Mouse (Mus musculus) MN1 (cell line): Measurements from ENCODE around the gene Erlin1.

Source experiments
- DNase-seq: peaks from one replicate; pipeline ENCODE4 v3.0.0-alpha.2; 2016; ENCODE audit warnings: low spot score

Gene Erlin1

DNA sequence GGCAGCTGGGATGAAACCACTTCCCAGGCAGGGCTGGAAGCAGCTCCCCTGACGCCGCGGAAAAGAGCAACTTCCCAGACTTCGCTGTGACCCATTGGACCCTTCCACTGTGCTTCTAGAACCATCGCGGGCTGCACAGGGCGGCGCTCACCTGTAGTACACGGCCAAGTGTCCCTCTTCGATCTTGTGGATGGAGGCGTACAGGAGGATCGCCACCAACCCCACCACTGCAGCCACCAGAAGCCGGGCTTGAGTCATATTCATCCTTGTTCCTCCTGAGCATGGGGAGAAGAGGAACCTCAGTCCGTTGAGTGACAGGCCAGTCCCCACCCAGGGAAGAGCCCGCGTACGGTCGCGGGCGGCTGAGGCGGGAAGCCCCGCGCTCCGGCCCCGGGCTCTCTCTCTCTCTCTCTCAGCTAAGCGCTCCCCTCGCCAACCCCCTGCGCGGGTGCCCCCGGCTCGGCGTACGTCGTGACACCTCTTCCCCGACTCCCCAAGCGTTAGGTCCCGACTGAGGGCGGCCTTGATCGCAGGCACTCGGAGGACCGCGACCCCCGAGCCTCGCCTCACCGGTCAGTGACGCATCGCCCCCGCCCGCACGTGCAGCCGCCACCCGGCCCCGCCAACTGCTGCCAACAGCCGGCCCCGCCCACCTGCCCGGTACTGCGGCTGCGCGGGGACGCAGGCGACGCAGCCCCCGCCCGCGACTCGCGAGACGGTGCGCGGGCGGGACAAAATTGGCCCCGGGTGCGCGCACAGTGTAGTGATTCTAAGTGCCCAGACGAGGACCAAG lies at the start of gene Erlin1:
Erlin1 (minus strand) TSS at position 665 of the 793 bp plus-strand sequence.
- DNase-seq, result peak; percentile 86

DNA sequence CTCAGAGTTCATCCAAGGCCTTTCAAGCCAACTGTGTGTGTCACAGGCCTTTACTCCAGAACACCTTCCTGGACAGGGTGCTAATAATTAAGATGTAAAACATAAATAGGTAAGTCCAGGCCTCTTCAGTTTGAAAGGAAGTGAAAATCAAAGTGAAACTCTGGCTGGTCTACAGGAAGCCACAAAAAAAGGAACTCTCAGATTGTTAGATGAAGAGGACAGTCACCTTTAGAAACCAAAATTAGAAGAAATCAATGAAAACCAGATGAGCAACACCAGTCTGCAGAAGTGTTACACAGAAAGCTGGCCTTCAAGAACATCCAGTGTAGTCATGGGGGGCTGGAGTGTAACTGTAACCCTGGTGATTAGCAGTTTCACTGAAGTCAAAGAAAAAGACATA lies 48.2 kb upstream of the Erlin1 start:
- no peak for DNase-seq

DNA sequence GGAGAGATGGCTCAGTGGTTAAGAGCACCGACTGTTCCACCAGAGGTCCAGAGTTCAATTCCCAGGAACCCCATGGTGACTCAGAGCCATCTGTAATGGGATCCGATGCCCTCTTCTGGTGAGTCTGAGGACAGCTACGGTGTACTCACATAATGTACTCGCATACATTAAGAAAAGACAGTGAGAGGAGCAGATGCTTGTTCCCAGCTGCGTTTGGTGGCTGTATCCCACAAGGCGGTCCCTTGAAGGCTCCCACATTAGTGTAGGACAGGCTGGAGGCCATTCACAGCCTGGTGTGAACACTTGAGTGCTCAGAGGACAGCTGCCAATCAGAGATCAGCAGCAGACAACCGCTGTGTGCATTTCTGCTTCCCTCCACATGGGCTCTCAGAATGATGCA lies 42.1 kb upstream of the Erlin1 start:
- DNase-seq, result no peak

DNA sequence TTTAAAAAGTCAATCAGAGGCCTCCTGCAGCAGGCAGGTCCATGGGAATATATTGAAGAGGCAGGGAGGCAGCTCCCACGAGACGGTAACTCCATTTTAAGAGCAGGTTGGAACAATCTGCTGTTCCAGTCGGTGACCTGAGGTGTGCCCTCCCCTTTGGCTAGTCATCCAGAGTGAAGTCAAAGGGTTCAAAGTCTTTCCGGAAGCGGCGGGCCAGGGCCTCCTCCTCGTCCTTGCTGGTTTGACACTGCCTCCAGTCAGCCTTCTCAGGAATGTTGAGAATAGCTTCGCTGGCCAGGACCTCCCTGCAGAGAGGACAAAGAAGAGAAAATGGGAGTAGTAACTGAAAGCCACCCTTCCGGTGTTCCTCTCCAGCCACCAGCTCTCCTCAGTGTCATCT lies 40.8 kb upstream of the Erlin1 start:
- no peak for DNase-seq

DNA sequence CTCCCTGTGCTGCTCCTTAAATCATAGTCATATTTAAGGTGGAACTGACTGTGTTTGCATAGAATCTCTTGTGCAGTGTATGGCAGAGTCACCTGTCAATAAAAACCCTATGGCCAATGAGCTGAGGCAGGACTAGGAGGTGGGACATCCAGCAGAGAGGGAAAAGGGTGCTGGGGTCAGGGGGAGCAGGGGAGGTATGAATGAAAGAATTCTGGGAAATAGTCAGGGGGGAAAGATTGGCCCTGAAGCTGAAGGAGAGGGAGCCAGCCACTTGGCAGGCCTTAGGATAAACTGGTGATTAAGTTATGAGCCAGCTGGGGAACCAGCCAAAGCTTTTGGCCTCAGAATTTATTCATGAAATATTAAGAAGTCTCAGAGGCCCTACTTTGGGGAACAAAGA lies 39.4 kb upstream of the Erlin1 start:
- DNase-seq, result no peak

DNA sequence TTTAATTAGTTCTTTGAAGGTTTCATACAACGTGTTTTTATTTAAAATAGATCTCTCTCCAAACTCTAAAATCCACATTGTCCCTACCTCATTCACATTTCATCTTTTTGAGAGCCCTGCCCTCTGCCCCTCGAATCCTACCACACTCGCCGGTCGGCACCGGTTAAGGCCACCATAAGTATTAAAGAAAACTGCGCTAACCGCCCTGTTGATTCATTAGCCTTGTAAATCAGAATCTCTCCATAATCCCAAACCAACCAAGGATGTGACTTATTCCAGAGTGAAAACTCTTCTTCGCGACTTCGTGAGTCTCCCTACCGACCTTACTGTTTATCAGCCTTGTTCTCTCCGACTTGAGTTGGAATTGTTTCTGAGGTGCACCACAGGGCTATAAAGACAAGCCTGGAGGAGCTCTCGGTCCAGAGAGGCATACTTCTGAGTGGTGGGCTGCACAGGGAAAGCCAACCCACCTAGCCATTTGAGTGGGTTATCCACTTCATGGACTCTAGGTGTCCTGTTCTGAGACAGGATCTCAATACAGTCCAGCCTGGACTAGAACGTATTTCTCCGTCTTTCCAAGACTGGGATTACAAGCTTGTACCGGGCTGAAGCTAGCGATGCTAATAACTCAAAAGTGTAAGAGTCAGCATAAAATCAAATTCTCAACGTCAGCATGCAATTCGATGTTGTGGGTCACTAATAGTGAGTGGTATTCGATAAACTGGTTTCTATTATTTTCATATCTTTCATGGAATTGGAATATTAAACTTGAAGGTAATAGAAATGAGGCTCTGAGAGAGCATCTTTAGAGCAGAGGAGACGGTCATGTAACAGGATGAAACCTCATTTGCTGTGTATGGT lies 38.3 kb upstream of the Erlin1 start:
- DNase-seq, result no peak

DNA sequence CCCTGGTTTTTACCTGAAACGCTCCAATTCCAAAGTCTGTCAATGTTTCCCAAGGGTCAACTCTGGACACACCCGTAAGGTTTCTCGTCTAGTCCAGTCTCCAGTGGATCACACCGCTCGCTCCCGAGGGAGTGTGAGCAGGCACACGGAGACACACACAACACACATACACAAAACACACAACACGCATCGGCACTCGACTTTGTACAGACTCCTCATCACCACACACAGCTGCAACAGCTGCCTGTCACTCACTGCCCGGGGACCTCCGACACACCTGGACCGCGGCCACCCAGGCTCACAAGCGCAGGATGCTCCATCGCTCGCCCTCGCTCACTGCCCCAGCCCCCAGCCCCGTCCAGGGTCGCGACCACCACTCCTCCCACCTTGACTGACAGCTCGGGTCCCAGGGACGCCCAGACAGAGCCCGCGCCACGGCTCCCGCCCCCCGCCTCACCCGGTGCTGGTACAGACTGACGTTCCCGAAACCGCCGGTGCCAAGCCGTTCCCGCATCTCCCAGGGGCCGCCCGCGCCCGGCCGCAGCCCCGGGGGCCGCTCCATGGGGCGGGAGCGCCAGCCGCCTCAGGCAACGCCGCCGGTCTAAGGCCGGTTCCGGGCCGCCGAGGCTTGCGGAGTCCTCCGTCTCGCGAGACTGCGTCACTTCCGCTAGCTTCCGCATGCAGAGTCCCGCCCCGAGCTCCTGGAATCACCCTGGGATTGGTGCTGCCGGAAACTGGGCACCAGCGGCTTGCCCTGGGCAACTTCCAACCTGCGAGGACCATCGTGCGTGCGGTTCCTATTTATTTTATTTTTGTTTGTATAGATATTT lies 37.5 kb upstream of the Erlin1 start, which contains the start of gene Chuk:
Chuk (minus strand) TSS at position 650 of the 830 bp plus-strand sequence.
- DNase-seq, result peak; percentile 94

DNA sequence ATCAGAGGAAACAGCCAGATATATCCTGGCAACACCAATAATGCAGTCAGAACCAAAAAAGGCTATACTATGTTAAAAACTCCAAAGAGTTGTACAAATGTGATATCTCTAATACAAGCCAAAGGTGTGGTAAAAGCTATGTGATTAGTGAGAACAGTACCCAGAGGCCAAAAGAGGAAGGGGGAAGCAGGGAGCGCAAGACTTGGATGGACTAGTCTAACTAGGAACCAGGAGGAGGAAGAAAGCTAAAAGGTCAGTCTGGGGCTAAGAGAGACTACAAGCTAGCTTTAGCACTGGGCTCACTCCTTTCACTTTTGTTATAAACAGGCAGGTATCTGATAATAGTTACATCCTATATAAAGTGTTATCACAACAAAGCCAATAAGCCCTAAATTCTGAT lies 34.8 kb upstream of the Erlin1 start:
- DNase-seq, result no peak

DNA sequence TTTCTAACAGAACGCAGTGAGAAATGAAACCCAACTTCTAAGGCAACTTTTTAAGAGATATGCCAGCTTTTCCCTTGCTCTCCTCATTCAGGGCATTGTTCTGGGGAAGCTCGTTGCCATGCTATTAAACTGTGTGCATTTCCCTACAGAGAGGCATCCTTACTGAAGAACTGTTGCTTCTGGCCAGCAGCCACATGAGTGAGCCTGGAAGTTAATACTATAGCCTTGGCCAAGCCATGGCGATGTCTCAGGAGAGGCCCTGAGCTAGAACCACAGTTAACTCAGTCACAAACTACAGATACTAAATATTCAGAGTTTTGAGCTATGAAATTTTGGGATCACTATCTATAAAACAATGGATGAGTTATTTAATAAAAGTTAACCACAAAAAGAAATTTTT lies 33.4 kb upstream of the Erlin1 start:
- no peak for DNase-seq

DNA sequence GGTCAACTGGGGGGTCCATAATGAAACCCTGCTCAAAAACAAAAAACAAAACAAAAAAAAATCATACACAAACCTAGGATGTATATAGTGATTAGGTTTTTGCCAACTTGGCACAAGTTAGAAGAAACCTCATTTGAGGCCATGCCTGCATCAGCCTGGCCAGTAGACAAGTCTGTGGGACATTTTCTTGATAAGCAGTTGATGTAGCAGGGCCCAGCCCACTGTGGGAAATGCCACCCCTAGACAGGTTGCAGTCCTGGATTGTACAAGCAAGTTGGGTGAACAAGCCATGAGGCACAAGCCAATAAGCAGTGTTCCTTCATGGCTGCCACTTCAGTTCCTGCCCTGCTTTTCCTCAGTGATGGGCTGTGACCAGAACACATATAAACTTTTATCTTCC lies 31.3 kb upstream of the Erlin1 start:
- DNase-seq, result no peak

DNA sequence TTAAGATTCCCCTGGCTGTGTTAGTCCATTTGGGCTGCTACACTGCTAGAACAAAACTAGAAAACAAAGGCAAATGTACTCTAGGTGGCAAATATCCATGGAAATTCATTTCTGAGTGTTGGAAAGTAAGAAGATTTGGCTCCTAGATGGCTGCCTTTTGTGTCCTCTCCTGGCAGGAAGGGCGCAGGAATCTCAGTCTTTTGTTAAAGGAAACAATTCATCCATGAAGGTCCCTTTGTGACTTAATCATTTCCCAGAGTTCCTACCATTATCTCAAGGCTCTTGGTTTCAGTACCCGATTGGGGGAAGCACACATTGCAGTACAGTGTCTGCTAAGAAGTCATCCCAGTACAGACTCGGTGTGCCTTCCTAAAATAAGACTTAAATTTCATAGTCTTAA lies 16.7 kb upstream of the Erlin1 start:
- no peak for DNase-seq

DNA sequence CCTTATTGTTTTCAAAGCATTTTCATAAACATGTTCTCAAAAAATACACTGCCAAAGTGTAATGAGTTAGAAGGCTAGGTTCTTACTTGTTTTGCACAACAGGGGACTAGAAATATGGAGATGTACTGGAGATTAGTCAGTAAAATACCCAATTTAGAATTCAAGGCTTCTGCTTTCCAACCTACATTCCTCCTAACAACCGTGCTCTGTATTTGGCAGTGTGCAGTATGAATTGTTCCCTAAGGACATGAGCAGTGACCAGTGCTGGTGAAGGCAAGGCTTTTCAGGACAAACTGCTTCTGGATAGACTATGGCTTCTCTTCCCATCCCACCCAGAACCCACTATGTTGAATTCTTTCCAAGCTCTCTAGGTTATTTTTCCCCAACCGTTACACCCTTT lies 11.3 kb upstream of the Erlin1 start:
- no peak for DNase-seq

DNA sequence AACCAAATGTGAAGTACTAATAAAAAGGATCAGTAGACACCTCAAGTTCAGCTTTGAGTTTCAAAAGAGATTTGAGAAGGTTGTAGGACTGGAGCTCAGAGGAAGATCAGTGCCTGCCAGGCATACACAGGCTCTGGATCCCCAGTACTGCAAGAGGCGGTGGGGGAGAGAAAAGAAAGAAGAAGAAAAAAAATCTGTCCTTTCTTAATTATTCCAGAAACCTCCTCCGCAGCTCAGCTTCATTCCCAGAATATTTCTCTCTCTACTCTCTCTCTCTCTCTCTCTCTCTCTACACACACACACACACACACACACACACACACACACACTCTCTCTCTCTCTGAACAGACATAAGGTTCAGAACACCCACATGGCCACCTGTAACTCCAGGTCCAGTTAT lies 10.4 kb upstream of the Erlin1 start:
- DNase-seq, result no peak

DNA sequence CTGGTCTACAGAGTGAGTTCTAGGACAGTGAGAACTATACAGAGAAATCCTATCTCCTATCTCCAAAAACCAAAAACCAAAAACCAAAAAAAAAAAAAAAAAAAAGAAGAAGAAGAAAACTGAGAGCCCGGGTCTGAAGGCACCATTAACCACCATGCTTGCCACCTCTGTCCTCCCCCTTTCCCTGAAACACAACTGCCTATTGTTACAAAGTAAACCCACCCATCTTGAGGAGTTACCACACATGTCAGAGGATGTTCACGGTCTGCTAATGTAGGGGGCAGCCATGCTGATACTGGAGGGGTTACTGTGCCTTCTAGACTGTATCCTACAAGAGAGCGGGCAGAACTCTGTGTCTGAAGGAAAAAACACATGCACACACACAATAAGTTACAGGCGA lies 7.4 kb upstream of the Erlin1 start:
- DNase-seq, result no peak

DNA sequence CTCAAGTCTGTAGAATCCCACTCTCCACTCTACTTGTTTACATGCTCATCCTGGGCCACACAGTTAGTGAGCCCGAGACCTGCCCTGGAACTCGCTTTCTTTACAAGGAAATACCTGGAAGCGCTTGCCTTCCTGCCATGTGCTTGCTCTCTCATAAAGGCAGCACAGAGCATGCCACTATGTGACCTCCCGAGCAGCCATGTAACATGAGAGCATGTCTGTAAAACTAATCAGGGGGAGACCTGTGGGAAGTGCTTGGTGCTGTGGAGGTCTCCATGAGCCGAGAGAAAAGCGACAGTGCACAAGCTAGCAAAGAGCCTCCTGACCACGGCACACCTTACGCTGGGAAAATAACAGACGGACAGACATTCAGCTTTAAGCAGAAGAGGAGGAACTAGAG lies 6.9 kb upstream of the Erlin1 start:
- DNase-seq, result no peak

DNA sequence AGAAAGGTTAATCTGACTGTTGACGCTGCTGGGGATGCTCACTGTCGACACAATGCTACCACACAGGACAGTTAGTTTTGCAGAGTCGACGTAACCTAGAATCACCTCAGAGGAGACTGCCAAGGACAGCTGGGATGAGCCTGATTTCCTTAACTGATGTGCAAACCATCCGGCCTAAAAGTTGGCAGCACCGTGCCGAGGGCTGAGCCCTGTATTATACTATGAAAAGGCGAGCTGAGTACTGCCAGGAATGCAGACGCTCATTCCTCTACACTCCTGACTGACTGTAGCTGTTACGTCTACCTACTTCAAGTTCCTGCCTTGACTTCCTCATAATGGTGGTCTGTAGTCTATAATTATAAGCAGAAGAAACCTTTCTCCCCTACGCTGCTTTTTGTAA lies 5.4 kb upstream of the Erlin1 start:
- DNase-seq, result no peak

DNA sequence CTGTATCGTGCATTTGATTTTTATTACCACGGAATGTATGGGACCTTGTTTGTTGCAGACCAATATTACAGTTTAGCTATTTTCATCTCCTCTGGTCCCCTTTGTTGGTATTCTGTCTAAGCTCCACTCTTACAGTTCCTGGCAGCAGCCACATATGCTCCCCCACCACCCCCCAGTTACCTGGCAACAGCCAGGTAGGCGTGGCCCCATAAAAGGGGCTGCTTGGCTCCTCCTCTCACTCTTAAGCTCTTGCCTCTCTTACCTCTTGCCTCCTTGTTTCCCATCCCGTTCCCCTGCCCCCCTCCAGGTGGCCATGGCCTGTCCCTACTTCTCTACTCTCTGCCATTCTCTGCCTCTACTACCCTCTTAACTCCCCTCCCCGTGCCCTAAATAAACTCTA lies 1.6 kb upstream of the Erlin1 start:
- DNase-seq, result no peak

DNA sequence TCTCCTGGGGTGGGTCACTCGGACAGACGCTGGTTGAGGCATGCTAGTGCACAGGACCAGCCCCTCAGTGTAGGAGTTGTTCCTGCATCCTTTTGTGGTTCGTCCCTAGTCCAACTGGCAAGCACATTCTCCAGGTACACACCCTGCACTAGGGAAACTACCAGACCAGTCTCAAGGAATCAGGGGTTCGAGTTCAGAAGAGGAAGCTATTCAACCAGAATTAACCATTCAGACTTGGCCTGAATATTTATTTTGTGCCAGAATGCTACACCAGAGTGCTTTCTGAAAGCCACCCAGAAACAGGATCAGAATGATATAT lies 288 bp upstream of the Erlin1 start:
- no peak for DNase-seq

DNA sequence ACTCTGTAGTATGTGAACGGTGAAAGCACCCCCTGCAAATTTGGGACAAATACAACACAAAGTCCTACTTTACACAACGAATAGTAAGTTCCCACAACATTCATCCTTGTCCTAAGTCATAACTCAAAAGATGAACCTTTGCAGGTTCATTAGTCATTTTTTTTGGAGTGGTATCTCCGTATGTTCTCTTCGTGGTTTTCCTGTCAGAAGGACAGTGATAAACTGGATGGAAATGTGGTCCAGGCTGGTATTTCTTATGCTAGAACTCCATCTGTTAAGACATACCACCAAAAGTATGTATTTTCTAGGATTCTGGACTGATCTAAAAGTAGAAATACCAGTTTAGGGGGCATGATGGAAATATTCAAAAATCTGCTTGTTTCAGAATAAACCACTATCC lies 1.4 kb downstream of the Erlin1 start:
- DNase-seq, result no peak

DNA sequence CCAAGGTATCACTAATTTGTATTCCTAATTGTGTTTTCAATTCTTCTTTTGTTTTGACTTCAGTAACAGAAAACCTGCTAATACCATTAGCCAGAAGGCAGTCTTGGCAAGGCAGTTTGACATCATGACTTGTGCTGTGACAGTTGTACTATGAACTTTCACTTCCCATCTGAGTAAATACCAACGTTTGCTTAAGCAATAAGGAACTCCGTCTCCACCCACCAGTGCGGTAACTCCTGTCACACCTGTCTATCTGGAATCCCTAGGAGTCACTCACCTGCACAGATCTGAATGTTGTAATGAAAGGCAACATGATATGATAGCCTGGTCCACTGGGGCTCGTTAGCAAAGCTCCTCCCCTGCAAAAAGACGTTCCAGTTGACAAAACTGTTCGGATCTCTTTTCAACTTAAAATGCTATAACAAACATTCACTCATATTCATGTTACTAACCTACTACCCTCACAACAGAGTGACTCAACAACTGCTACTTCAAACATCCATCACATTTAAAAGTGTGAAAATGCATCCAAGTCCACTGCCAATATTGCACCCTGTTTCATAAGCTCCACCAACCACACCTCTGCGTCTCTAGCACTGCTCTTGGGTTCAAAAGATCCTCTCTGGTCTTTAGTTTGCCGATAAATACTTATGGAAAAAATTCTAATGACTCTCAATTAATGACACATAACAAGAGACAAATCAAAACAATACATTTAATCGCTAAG lies 2.1 kb downstream of the Erlin1 start:
- DNase-seq, result no peak

DNA sequence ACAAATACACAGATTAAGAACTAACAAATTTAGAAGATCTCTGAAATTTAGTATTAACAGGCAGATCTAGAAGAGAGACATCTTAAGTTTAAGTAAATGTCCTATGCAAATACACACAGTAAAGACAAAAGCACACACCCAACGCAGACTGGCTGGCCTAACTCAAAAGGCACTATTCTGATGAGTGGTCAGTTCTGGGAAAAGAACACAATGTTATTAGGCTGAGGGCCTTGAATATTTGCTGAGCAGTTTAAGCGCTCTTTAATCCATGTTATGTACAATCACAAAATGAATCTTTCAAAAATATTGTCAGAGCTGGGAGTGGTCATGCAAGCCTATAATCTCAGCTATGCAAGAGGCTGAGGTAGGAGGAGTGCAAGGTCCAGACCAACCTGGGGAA lies 4.9 kb downstream of the Erlin1 start:
- no peak for DNase-seq

DNA sequence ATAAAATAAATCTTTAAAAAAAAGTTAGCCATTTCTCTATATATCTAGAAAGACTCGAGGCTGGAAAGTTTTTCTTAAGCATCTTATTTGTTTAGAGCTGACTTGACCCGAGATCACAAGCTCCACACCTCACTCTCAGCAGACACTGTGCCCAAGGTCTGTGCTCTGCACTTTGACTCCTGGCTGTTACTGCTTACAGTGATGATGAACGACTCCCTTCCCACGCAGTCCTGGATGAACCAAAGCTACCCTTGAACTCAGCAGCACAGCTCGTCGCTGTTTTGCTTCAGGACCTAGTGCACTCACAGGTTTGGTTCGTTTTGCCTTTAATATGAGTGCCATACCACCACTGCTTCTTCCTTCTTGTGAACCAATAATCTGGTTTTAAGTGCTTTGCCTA lies 5.8 kb downstream of the Erlin1 start:
- no peak for DNase-seq
